Mouse (Mus musculus): ENCODE measurements around the gene Cox10. TPM values are rescaled to one million over a fixed set of nuclear protein-coding genes. Genes with fewer than 3 reads are reported as not detected.

The Cox10 gene
- polyA plus RNA-seq, 1 experiment from 2014 or later: 17.7 TPM

- ChIA-PET POLR2A (interaction anchor here (0.6 kb wide), 1 partner anchor 524 kb away, joined by 3 read pairs; no protein-coding TSS in a partner anchor), CTCF (no interaction called here)
- in situ Hi-C loops (cut with MboI; ENCODE audit: low pct_unique_long_range_greater_than_20kb): loop anchor here (5.0 kb wide), 1 partner anchor 514 kb away; no protein-coding TSS in a partner anchor
- no peak for ATAC-seq
- no peak for TF ChIP-seq CTCF (IDR thresholded peaks at IDR 0.05)
- H3K27me3 ChIP-seq: no peaks in the 10 kb centered on the region
- no peak for DNase-seq (ENCODE audit: low read depth, low spot score)
Measured at GRCm38 (mm10) chr11:63918321-63919105, 160.8 kb downstream of the Cox10 start.

DNA sequence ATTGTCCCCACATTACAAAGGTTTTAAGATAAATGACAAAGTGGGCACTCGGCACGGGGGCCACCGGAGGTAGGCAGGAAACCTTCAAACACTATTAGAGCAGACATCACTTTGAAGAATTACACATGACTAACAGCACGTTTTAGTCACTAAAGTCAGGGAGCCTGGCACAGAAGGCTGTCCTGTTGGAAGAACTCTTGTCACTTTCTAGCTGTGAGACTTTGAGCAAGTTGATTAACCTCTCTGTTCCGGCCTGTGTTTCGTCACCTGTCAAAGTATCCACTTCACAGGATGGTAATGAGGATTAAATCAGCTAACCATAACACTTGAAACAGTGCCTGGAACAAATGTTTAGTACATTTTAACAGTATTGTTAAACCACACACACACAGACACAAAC lies 161.7 kb downstream of the Cox10 start:
- ChIA-PET CTCF (no interaction called here), POLR2A (no interaction called here)
- DNase-seq (ENCODE audit: low read depth, low spot score) (no peak), ATAC-seq (no peak)
- H3K27me3 ChIP-seq: no peaks in the 10 kb centered on the region
- no peak for TF ChIP-seq CTCF (IDR thresholded peaks at IDR 0.05)
- in situ Hi-C loops (cut with MboI; ENCODE audit: low pct_unique_long_range_greater_than_20kb): loop anchor here (5.0 kb wide), 1 partner anchor 515 kb away; no protein-coding TSS in a partner anchor

DNA sequence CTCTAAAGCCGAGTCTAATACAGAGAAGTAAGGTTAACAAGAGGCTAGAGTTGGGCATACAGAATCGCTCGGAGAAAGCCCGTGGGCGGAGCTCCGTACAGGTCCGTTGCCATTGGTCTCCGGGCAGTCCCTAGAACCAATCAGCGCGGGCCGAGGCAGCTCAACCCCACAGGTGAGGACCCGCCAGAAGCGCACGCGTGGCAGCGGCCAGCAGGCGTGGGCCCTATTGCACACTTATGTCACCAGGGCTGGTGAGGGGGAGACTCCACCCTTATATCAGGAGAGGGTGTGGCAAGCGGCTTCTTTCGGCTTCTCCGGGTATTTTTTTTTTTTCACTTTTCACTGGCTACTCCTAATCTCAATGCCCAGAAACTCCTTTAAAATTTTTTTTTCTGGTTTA lies 164.9 kb downstream of the Cox10 start:
- no peaks in the 10 kb centered on the region for H3K27me3 ChIP-seq
- in situ Hi-C loops (cut with MboI; ENCODE audit: low pct_unique_long_range_greater_than_20kb): no loop called here
- no peak for TF ChIP-seq CTCF (IDR thresholded peaks at IDR 0.05)
- ChIA-PET POLR2A (interaction anchor here (0.6 kb wide), 1 partner anchor 37 kb away, joined by 3 read pairs; no protein-coding TSS in a partner anchor), CTCF (no interaction called here)
- ATAC-seq (no peak), DNase-seq (ENCODE audit: low read depth, low spot score) (no peak)

DNA sequence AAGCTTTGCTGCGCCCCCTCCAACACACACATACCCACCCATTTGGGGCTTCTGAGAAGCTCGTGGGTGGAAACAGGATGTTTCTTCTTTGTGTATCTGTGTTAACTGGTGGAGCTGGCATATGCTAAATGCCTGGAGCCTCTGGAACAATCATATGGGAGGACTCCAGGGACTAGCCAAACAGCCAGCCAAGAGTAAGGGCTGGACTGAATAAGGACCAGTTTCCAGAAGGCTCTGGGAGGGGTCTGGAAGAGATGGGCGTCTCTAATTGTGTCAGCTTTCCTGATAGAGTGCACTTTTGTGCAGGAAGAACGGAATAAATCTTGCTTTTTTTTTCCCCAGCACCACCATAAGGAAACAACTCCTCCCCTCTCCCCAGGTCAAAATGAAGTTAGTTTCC lies 165.3 kb downstream of the Cox10 start:
- TF ChIP-seq CTCF (IDR thresholded peaks at IDR 0.05): no peak
- in situ Hi-C loops (cut with MboI; ENCODE audit: low pct_unique_long_range_greater_than_20kb): no loop called here
- no peaks in the 10 kb centered on the region for H3K27me3 ChIP-seq
- ChIA-PET POLR2A (no interaction called here), CTCF (no interaction called here)
- no peak for ATAC-seq
- no peak for DNase-seq (ENCODE audit: low read depth, low spot score)

Other genes starting within 250 kb of the Cox10 start
- 17.0 TPM for gene Hs3st3b1, start 157.2 kb downstream of the Cox10 start, polyA plus RNA-seq (2021)